Mouse (Mus musculus) liver, postnatal 0 days (tissue): ENCODE results near the gene Nudt3.

Experiments used
- CTCF ChIP-seq: sonication (generic); IDR thresholded peaks from 2 replicates; pipeline ENCODE4 v1.5.1; 2016; ENCODE audit warnings: antibody characterized with exemption, low read depth
- EP300 ChIP-seq: IDR thresholded peaks from 2 replicates; pipeline ENCODE4 v1.6.1; 2016; ENCODE audit warnings: antibody characterized with exemption, low read depth, mild to moderate bottlenecking

DNA sequence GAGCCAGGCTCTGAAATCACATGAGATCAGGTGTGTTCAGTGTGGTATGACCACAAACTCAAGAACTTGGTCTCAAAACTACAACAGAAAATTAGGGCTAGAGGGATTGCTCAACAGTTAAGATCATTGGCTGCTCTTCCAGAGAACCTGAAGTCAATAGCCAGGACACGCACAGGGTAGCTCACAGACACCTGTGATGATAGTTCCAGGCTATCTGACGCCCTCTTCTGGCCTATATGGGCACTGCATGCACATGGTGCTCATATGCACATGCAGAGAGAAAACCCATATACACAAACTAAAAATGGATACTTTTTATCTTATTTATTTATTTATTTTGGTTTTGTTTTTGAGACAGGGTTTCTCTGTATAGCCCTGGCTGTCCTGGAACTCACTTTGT is 21.3 kb upstream of the Nudt3 start:
- TF ChIP-seq EP300 (no peak), CTCF (peak; percentile 53)
